Mouse (Mus musculus): ENCODE results near the gene Sept9. TPM values are rescaled to one million over a fixed set of nuclear protein-coding genes. Genes with fewer than 3 reads are reported as not detected.

The Sept9 gene
- polyA plus RNA-seq, 1 experiment from 2014 or later, result 179 TPM

- Histone ChIP-seq H3K27ac (no peak overlapping the region), H3K36me3 (peaks cover 8% of the 10 kb centered on the region), H3K4me1 (peaks cover 79% of the 10 kb centered on the region), H3K4me3 (no peak overlapping the region), H3K9me3 (no peaks in the 10 kb centered on the region), H3K4me2 (replicated peaks) (peak overlapping the region; percentile 89; the same call in 1 of the 2 replicates), H3K27me3 (no peaks in the 10 kb centered on the region), H3K9ac (0 out of 2 replicates have a peak overlapping the region, but pooled peaks have one; percentile 27)
- 28% methylated on average over 6 of the region's 6 CpGs for WGBS
- no peak for ATAC-seq (ENCODE audit: low FRiP score, low read depth)
These were observed 70.5 kb downstream of the Sept9 start for GRCm38 (mm10) chr11:117269946-117270345.

GRCm38 (mm10) chr11:117274973-117275372 is 75.5 kb downstream of the Sept9 start:
- no peak overlapping the region for H3K4me3 ChIP-seq
- H3K27me3 ChIP-seq, result no peaks in the 10 kb centered on the region
- H3K4me2 ChIP-seq (replicated peaks), result 0 out of 2 replicates have a peak overlapping the region, but pooled peaks have one; percentile 3
- H3K9me3 ChIP-seq, result no peaks in the 10 kb centered on the region
- peak overlapping the region; percentile 28; the same call in 1 of the 2 replicates for H3K27ac ChIP-seq
- peaks cover 8% of the 10 kb centered on the region for H3K36me3 ChIP-seq
- ATAC-seq (ENCODE audit: low FRiP score, low read depth), result no peak
- peaks cover 95% of the 10 kb centered on the region for H3K4me1 ChIP-seq
- H3K9ac ChIP-seq, result no peak overlapping the region
- WGBS, result 56% methylated on average over 5 of the region's 5 CpGs

- Histone ChIP-seq H3K9ac (0 out of 2 replicates have a peak overlapping the region, but pooled peaks have one; percentile 8), H3K4me3 (no peak overlapping the region), H3K4me2 (replicated peaks) (no peak overlapping the region), H3K4me1 (peaks cover 96% of the 10 kb centered on the region), H3K27me3 (no peaks in the 10 kb centered on the region), H3K27ac (peak overlapping the region; percentile 58; the same call in 1 of the 2 replicates), H3K9me3 (no peaks in the 10 kb centered on the region), H3K36me3 (peaks cover 8% of the 10 kb centered on the region)
- 37% methylated on average over 6 of the region's 6 CpGs for WGBS
- ATAC-seq (ENCODE audit: low FRiP score, low read depth), result no peak
These were observed 76.5 kb downstream of the Sept9 start for GRCm38 (mm10) chr11:117275999-117276398.

- H3K9me3 ChIP-seq, result no peaks in the 10 kb centered on the region
- ATAC-seq (ENCODE audit: low FRiP score, low read depth), result no peak
- H3K4me2 ChIP-seq (replicated peaks), result no peak overlapping the region
- no peak overlapping the region for H3K4me3 ChIP-seq
- no peaks in the 10 kb centered on the region for H3K27me3 ChIP-seq
- no peak overlapping the region for H3K9ac ChIP-seq
- peak overlapping the region; percentile 52; the same call in 1 of the 2 replicates for H3K27ac ChIP-seq
- peaks cover 98% of the 10 kb centered on the region for H3K4me1 ChIP-seq
- WGBS, result 52% methylated on average over 8 of the region's 8 CpGs
- H3K36me3 ChIP-seq, result peaks cover 3% of the 10 kb centered on the region
These were observed 77.5 kb downstream of the Sept9 start for GRCm38 (mm10) chr11:117276946-117277345.

GRCm38 (mm10) chr11:117278113-117278512 is 78.7 kb downstream of the Sept9 start:
- H3K4me1 ChIP-seq, result peaks cover 98% of the 10 kb centered on the region
- H3K27me3 ChIP-seq, result no peaks in the 10 kb centered on the region
- H3K4me2 ChIP-seq (replicated peaks), result peak overlapping the region; percentile 15
- ATAC-seq (ENCODE audit: low FRiP score, low read depth), result no peak
- peak overlapping the region; percentile 65 for H3K27ac ChIP-seq
- no peak overlapping the region for H3K4me3 ChIP-seq
- 12% methylated on average over 1 of the region's 1 CpGs for WGBS
- H3K9ac ChIP-seq, result peak overlapping the region; percentile 58
- no peaks in the 10 kb centered on the region for H3K9me3 ChIP-seq
- 0 out of 2 replicates have a peak, but pooled peaks cover 4% of the 10 kb centered on the region for H3K36me3 ChIP-seq

- ATAC-seq (ENCODE audit: low FRiP score, low read depth), result no peak
These were observed 79.1 kb downstream of the Sept9 start for GRCm38 (mm10) chr11:117278514-117278913.

GRCm38 (mm10) chr11:117279993-117280392 is 80.5 kb downstream of the Sept9 start:
- Histone ChIP-seq H3K4me3 (no peak overlapping the region), H3K4me1 (peaks cover 100% of the 10 kb centered on the region), H3K36me3 (peaks cover 4% of the 10 kb centered on the region; the same call in 1 of the 2 replicates), H3K27ac (peak overlapping the region; percentile 86; the same call in 1 of the 2 replicates), H3K9ac (peak overlapping the region; percentile 15; the same call in 1 of the 2 replicates), H3K4me2 (replicated peaks) (no peak overlapping the region), H3K9me3 (no peaks in the 10 kb centered on the region), H3K27me3 (no peaks in the 10 kb centered on the region)
- no peak for ATAC-seq (ENCODE audit: low FRiP score, low read depth)
- WGBS, result 35% methylated on average over 4 of the region's 4 CpGs

More at GRCm38 (mm10) chr11:117278514-117278913, 79.1 kb downstream of the Sept9 start:
- H3K4me1 ChIP-seq, result peaks cover 98% of the 10 kb centered on the region
- no peak overlapping the region for H3K4me3 ChIP-seq
- H3K27ac ChIP-seq, result peak overlapping the region; percentile 65
- 24% methylated on average over 13 of the region's 13 CpGs for WGBS
- H3K9ac ChIP-seq, result peak overlapping the region; percentile 58
- H3K4me2 ChIP-seq (replicated peaks), result peak overlapping the region; percentile 15
- H3K27me3 ChIP-seq, result no peaks in the 10 kb centered on the region
- no peaks in the 10 kb centered on the region for H3K9me3 ChIP-seq
- 0 out of 2 replicates have a peak, but pooled peaks cover 4% of the 10 kb centered on the region for H3K36me3 ChIP-seq

GRCm38 (mm10) chr11:117283048-117283888 is 83.8 kb downstream of the Sept9 start:
- Histone ChIP-seq H3K36me3 (peaks cover 18% of the 10 kb centered on the region), H3K27me3 (no peaks in the 10 kb centered on the region), H3K4me3 (no peak overlapping the region), H3K4me1 (peaks cover 99% of the 10 kb centered on the region), H3K27ac (peak overlapping the region; percentile 90), H3K9ac (peak overlapping the region; percentile 39; the same call in 1 of the 2 replicates), H3K4me2 (replicated peaks) (0 out of 2 replicates have a peak overlapping the region, but pooled peaks have one; percentile 11), H3K9me3 (no peaks in the 10 kb centered on the region)
- ATAC-seq (ENCODE audit: low FRiP score, low read depth), result no peak
- 61% methylated on average over 11 of the region's 11 CpGs for WGBS

GRCm38 (mm10) chr11:117283889-117284450 is 84.5 kb downstream of the Sept9 start:
- peak overlapping the region; percentile 39 for H3K9ac ChIP-seq
- no peak for ATAC-seq (ENCODE audit: low FRiP score, low read depth)
- H3K4me3 ChIP-seq, result no peak overlapping the region
- 37% methylated on average over 6 of the region's 6 CpGs for WGBS
- H3K4me1 ChIP-seq, result peaks cover 92% of the 10 kb centered on the region
- H3K36me3 ChIP-seq, result peaks cover 21% of the 10 kb centered on the region
- H3K4me2 ChIP-seq (replicated peaks), result 0 out of 2 replicates have a peak overlapping the region, but pooled peaks have one; percentile 11
- no peaks in the 10 kb centered on the region for H3K9me3 ChIP-seq
- no peaks in the 10 kb centered on the region for H3K27me3 ChIP-seq
- peak overlapping the region; percentile 90 for H3K27ac ChIP-seq

GRCm38 (mm10) chr11:117284721-117285605 is 85.5 kb downstream of the Sept9 start:
- peak; percentile 78 for ATAC-seq (ENCODE audit: low FRiP score, low read depth)
- Histone ChIP-seq H3K36me3 (peaks cover 30% of the 10 kb centered on the region), H3K9ac (peak overlapping the region; percentile 53), H3K4me1 (peaks cover 82% of the 10 kb centered on the region), H3K27ac (peak overlapping the region; percentile 90), H3K27me3 (no peaks in the 10 kb centered on the region), H3K4me2 (replicated peaks) (peak overlapping the region; percentile 32), H3K4me3 (no peak overlapping the region), H3K9me3 (no peaks in the 10 kb centered on the region)
- 36% methylated on average over 19 of the region's 19 CpGs for WGBS

- H3K4me1 ChIP-seq, result peaks cover 77% of the 10 kb centered on the region
- H3K36me3 ChIP-seq, result peaks cover 36% of the 10 kb centered on the region
- H3K27ac ChIP-seq, result peak overlapping the region; percentile 90
- H3K4me3 ChIP-seq, result no peak overlapping the region
- no peak for ATAC-seq (ENCODE audit: low FRiP score, low read depth)
- no peaks in the 10 kb centered on the region for H3K27me3 ChIP-seq
- 41% methylated on average over 10 of the region's 10 CpGs for WGBS
- H3K4me2 ChIP-seq (replicated peaks), result peak overlapping the region; percentile 32
- H3K9ac ChIP-seq, result peak overlapping the region; percentile 53
- no peaks in the 10 kb centered on the region for H3K9me3 ChIP-seq
These were observed 86.1 kb downstream of the Sept9 start for GRCm38 (mm10) chr11:117285606-117285931.
